Mouse (Mus musculus) limb, embryonic 10.5 days (tissue): Measurements from ENCODE around the gene Kcnip3. TPM values are rescaled to one million over a fixed set of nuclear protein-coding genes. Genes with fewer than 3 reads are reported as not detected.

ENCODE experiments used
- DNase-seq: peaks from one replicate; pipeline ENCODE4 v3.0.0-alpha.2; 2017; ENCODE audit warnings: low spot score
- H3K27ac ChIP-seq: fragments of 300-500 bp; sonication (generic); 2 replicates; pipeline ENCODE4 v1.5.1; 2016; ENCODE audit warnings: mild to moderate bottlenecking
- H3K27me3 ChIP-seq: fragments of 300-500 bp; sonication (generic); 2 replicates; pipeline ENCODE4 v1.6.1; 2016; ENCODE audit warnings: low read depth, mild to moderate bottlenecking; ENCODE audit not compliant: poor library complexity, severe bottlenecking
- H3K36me3 ChIP-seq: fragments of 300-500 bp; sonication (generic); 2 replicates; pipeline ENCODE4 v1.6.1; 2016; ENCODE audit warnings: mild to moderate bottlenecking, moderate library complexity
- H3K4me1 ChIP-seq: fragments of 300-500 bp; sonication (generic); 2 replicates; pipeline ENCODE4 v1.6.1; 2016
- H3K4me3 ChIP-seq: fragments of 300-500 bp; sonication (generic); 2 replicates; pipeline ENCODE4 v1.5.1; 2016; ENCODE audit warnings: mild to moderate bottlenecking, moderate library complexity
- H3K9me3 ChIP-seq: fragments of 300-500 bp; sonication (generic); replicated peaks from 2 replicates; pipeline ENCODE4 v1.6.1; 2016; ENCODE audit warnings: mild to moderate bottlenecking
- WGBS: fragments of 180-500 bp; shearing (Covaris S2); methylation state at CpG from one replicate; pipeline ENCODE4 v1.1.7; 2016; 5-methylcytosine and 5-hydroxymethylcytosine counted together
- polyA plus RNA-seq: library from polyadenylated mRNA; unstranded; fragments of >200 nt; fragmentation: Nextera tagmentation; extraction: Ambion mirVana; gene quantifications from 2 replicates; pipeline ENCODE4 v1.2.1, GENCODE M21; 2016

The Kcnip3 gene
- polyA plus RNA-seq, 1 experiment from 2014 or later, result 2.1 TPM

DNA sequence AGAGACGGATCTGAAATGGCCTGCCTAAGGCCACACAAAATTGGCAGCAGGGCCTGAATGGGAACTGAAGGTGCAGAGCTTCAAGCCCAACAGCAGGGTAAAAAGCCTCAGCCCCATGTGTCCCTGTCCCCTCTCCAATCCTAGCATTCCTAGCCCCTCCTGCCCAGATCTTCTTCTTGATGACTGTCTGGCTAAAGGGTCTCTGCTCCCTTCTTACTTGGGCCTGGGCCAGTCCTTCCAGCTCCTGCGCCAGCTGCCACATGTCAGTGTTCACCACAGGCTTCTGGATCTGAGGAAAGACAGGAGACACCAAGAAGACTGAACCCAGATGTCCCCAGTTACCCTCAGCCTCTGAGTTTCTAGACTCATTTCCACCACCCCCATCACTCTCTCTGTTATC, 9.7 kb upstream of the Kcnip3 start:
- Histone ChIP-seq H3K9me3 (no peaks in the 10 kb centered on the region), H3K4me3 (no peak overlapping the region), H3K36me3 (no peaks in the 10 kb centered on the region), H3K27me3 (peaks cover 3% of the 10 kb centered on the region; the same call in 1 of the 2 replicates), H3K27ac (no peak overlapping the region), H3K4me1 (no peaks in the 10 kb centered on the region)
- no peak for DNase-seq
- WGBS, result 73% methylated on average over 2 of the region's 2 CpGs

DNA sequence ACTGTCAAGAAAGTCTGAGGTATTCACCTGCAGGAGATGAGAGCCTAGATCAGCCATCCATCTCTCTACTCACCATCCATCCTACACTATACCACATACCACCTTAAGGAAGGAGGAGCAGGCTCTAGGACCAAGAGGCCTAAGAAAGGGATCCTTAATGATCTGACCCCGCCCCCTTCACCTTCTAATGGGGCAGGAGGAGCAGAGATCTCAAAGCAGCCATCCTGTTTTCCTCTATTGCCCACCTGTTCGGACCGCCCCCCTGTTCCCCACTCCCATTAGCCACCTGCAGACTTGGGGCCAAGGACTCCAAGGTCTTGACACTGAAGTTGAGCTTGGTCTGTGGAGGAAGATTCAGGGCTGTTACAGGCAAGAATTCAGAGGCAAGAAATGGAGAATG, 8.5 kb upstream of the Kcnip3 start:
- no peaks in the 10 kb centered on the region for H3K9me3 ChIP-seq
- WGBS, result 74% methylated on average over 3 of the region's 3 CpGs
- no peaks in the 10 kb centered on the region for H3K4me1 ChIP-seq
- H3K36me3 ChIP-seq, result no peaks in the 10 kb centered on the region
- no peak overlapping the region for H3K4me3 ChIP-seq
- no peak overlapping the region for H3K27ac ChIP-seq
- H3K27me3 ChIP-seq, result no peaks in the 10 kb centered on the region
- DNase-seq, result no peak

DNA sequence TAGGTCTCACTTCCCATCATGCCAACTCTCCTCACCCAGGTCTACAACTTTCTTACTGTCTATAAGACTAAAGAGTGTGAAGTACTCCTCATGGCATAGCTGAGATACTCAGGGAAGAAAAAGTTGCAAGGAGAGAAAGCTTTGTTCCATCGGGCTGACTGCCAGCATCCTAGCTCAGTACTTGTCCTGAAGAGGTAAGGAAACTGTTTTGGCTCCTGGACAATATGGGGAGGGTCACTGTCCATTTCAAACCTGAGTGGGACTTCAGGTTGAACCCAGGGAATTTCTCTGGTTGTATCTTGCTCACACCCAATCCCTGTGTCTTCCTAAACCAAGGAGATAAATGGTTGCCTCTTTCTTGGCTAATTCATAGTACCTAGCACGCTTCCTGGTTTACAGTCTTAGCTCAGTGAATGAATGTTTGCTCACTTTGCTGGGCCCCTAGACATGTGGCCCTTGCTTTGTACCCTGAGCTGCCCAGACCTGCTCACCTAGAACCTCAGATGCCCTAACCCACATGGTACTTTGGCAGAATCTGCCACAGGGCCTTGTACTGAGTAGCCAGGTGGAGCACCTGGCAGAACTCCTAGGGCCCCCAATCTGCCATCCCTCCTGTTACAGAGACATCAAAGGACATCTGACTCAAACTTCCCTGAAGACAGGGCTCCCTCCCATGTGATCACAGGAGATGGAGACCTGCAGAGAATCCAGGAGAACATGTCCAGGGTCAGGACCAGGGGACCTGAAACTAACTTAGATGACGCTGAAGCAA, 3.3 kb upstream of the Kcnip3 start:
- H3K9me3 ChIP-seq, result no peaks in the 10 kb centered on the region
- H3K27ac ChIP-seq, result no peak overlapping the region
- H3K36me3 ChIP-seq, result no peaks in the 10 kb centered on the region
- no peak for DNase-seq
- H3K4me1 ChIP-seq, result peaks cover 24% of the 10 kb centered on the region
- 84% methylated on average over 3 of the region's 3 CpGs for WGBS
- peaks cover 10% of the 10 kb centered on the region; the same call in 1 of the 2 replicates for H3K27me3 ChIP-seq
- no peak overlapping the region for H3K4me3 ChIP-seq

DNA sequence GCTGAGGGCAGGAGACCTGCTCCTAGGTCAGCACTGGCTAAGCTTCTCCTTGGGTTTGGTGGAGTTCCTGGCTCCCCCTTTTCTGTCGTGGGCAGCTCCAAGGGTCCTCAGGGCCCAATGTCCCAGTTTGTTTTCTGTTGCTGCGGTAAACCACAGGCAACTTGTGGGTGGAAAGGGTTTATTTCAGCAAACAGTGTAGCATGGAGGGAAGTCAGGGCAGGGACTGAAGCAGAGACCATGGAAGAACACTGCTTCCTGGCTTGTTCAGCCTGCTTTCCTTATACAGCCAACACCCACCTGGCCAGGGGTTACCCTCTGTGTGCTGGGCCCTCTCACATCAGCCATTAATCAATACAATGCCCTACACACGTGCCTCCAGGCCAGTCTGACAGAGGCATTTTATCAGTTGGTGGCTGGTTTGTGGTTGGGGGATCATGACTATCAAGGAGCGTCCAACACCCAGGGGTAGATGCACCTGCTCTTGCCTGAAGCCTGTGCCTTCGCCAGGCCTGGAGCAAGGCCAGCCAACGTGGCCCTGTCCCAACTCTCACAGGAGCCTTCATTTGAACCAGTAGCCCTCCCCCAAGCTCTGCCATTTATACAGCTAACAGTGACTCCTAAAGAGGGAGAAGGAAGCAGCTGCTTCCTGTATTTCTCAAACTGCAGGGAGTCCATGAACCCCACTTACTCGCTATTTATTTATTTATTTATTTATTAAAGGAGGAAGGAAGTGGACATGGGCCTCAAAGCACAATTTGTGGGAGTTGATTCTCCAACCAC, 2.2 kb upstream of the Kcnip3 start:
- no peaks in the 10 kb centered on the region for H3K9me3 ChIP-seq
- DNase-seq, result no peak
- peaks cover 30% of the 10 kb centered on the region for H3K4me1 ChIP-seq
- no peaks in the 10 kb centered on the region for H3K36me3 ChIP-seq
- H3K27me3 ChIP-seq, result peaks cover 10% of the 10 kb centered on the region; the same call in 1 of the 2 replicates
- H3K4me3 ChIP-seq, result no peak overlapping the region
- WGBS, result 67% methylated on average over 7 of the region's 7 CpGs
- no peak overlapping the region for H3K27ac ChIP-seq

DNA sequence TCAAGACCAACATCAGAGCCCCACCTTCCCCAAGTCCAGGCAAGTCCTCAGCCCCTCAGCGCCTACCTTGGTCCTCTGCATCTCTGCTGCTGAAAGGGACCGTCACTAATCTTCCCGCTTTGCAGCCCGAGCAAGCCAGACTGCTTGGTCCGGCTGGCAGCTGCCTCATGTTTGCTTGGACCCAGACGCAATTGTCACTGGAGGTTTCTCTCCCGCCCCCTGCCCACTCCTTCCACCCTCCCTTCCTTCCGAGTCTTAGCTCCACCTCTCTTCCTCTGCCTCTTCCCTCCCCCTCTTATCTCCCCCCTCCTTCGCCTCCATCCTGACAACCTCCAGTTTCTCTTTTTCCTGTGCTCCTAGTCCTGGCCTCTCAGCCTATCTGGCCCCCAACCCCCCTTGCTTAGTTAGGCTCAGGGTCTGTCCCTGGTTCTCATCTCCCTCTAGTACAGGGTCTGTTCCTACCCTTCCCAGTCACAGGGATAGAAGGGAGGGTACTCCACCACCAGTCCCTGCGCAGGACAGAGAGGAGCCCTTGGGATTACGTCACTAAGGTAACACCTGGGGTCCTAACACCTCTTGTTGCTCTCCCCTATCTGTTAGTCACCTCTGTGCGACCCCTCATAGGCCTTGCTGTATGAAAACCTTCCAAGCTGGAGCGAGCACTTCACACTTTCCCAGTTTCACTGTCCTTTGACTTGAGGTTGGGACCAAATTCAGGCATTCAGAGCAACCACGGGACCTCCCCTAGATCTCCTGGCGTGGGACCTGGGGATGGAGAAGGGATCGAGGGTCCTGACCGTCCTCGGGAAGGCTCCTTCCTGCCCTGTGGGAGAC, 505 bp downstream of the Kcnip3 start:
- H3K9me3 ChIP-seq, result no peaks in the 10 kb centered on the region
- peaks cover 16% of the 10 kb centered on the region; the same call in 1 of the 2 replicates for H3K27me3 ChIP-seq
- peak; percentile 47 for DNase-seq
- no peaks in the 10 kb centered on the region for H3K36me3 ChIP-seq
- H3K4me3 ChIP-seq, result peak overlapping the region; percentile 40
- peaks cover 40% of the 10 kb centered on the region for H3K4me1 ChIP-seq
- peak overlapping the region; percentile 46 for H3K27ac ChIP-seq
- WGBS, result under 1% methylated on average over 18 of the region's 18 CpGs

DNA sequence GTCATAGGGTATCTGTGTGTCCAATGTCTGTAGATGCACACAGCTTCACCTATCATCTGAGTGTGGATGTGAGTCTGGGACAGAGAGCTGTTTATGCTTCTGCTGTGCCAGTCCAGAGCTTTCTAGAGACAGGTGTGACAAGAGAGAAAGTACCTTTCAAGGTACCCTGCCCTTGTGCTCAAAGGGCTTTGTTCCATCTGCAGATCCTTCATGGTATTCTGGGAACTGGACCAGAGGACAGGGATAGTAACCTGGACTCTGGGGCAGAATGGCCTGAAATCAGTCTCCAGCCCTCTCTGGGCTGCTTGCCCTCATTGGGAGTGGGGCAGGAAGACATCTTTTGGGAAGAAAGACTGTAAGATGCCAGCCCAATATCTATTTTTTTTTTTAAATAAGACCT, 1.8 kb downstream of the Kcnip3 start:
- no peak for DNase-seq
- no peaks in the 10 kb centered on the region for H3K9me3 ChIP-seq
- peaks cover 16% of the 10 kb centered on the region; the same call in 1 of the 2 replicates for H3K27me3 ChIP-seq
- peaks cover 40% of the 10 kb centered on the region for H3K4me1 ChIP-seq
- H3K36me3 ChIP-seq, result no peaks in the 10 kb centered on the region
- H3K4me3 ChIP-seq, result no peak overlapping the region
- H3K27ac ChIP-seq, result no peak overlapping the region

DNA sequence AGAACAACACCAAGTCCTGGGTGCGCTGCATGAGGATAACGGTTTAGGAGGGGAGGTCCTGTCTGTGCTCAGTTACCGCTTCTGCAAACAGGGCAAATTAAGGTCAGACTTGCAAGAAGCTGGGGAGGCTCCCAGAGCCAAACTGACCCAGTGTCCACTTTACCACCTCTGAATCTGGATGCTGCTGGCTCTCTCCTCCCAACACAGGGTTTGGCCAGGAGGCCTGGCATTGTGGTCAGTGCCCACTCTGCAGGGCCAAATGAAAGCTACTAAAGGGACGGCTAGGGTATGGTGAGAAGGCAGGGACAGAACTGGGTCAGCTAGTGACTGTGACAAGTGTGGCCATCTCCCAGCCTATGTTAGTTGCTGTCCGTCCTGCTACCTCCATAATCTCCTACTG, 2.6 kb downstream of the Kcnip3 start:
- Histone ChIP-seq H3K27ac (no peak overlapping the region), H3K4me1 (peaks cover 40% of the 10 kb centered on the region), H3K27me3 (peaks cover 16% of the 10 kb centered on the region; the same call in 1 of the 2 replicates), H3K36me3 (no peaks in the 10 kb centered on the region), H3K4me3 (no peak overlapping the region), H3K9me3 (no peaks in the 10 kb centered on the region)
- WGBS, result 86% methylated on average over 5 of the region's 5 CpGs
- no peak for DNase-seq

DNA sequence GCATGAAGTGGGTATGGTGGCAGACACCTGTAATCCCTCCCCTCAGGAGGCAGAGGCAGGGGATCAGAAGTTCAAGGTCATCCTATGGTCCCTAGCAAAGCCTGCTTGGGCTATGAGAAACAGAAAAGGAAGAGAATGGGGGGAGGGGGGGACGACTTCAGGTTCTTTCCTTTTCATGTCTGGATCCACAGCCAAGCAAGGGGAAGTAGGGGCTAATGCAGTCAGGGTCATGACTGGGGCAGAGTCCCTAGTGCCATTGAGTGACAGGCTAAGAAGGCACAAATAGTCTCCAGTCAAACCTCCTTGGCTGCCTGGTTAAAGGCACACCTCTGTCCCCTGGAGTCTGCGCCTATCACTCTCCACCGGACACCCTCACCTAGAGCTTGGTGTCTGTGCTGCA, 3.1 kb downstream of the Kcnip3 start:
- Histone ChIP-seq H3K4me1 (peaks cover 40% of the 10 kb centered on the region), H3K9me3 (no peaks in the 10 kb centered on the region), H3K27ac (no peak overlapping the region), H3K36me3 (no peaks in the 10 kb centered on the region), H3K4me3 (no peak overlapping the region), H3K27me3 (peaks cover 16% of the 10 kb centered on the region; the same call in 1 of the 2 replicates)
- DNase-seq, result no peak
- WGBS, result 68% methylated on average over 3 of the region's 3 CpGs

DNA sequence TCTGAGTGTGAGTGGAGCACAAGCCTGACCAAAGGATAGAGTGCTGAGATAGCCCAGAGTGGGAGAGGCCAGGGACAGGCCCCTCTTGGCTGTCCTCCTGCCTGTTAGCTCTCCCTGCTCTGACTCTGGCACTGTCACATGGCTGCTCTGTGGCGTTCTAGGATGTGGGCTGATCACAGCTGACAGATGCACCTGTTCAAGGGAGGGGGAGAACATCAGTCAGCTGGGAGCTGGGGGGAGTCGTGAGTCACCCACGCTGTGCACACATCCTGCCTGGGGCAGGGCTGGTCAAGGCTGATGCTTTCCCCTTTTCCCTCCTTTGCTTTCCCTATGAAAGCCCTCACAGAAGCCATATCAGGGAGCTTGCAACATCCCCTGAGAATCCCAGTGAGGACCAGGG, 3.6 kb downstream of the Kcnip3 start:
- Histone ChIP-seq H3K36me3 (no peaks in the 10 kb centered on the region), H3K27me3 (peaks cover 16% of the 10 kb centered on the region; the same call in 1 of the 2 replicates), H3K9me3 (no peaks in the 10 kb centered on the region), H3K4me1 (peaks cover 40% of the 10 kb centered on the region), H3K4me3 (no peak overlapping the region), H3K27ac (no peak overlapping the region)
- DNase-seq, result no peak
- WGBS, result 55% methylated on average over 3 of the region's 3 CpGs

DNA sequence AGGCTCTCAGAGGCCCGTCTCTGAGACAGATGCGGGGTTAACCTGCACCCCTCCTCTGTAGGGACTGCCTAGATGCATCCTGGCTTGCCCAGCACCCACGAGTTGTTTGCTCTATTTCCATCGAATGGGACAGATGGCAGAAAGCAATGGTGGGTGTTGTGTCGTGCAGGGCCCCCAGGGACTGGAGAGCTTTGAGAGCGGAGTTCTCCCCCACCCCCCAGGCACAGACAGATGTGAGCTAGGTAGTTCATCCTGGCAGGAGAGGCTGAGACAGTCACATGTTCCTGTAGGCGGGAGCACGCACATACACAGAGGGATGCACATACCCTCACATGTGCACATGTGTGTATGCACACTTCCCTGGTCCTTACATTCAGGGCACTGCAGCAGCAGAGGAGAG, 4.8 kb downstream of the Kcnip3 start:
- Histone ChIP-seq H3K4me3 (no peak overlapping the region), H3K27me3 (0 out of 2 replicates have a peak, but pooled peaks cover 10% of the 10 kb centered on the region), H3K27ac (no peak overlapping the region), H3K9me3 (no peaks in the 10 kb centered on the region), H3K36me3 (no peaks in the 10 kb centered on the region), H3K4me1 (peaks cover 33% of the 10 kb centered on the region)
- 79% methylated on average over 8 of the region's 8 CpGs for WGBS
- DNase-seq, result no peak

DNA sequence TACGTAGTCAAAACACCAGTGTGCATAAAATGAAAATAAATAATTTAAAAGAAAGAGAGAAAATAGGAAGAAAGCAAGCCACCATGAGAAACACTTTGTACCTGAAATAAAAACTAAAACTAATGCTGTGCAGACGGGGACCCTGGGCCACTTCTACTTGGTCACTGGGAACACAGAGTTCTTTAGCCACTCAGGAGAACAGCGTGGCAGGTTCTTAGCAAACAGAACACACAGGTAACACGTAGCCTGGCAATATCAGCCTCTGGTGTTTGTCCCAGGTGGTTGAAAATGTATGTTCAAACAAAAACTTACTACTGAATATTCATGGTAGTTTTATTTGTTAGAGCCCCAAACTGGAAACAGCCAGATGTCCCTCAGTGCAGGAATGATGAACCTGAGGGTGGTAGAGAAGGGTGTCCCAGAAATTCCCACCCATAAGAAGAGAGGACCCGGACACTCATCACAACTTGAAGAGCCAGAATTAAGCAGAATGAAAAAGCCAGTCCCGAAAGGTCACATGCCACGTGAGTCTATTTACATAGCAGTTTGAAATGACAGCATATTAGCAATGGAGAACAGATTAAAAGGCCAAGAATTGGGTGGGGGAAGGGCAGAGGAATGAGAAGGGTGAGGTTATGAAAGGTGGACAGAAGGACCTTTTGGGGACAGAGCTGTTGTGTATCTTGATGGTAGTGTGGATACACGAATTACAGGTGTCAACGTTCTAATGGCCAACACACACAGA, 7.3 kb downstream of the Kcnip3 start:
- Histone ChIP-seq H3K4me1 (peaks cover 28% of the 10 kb centered on the region), H3K27me3 (0 out of 2 replicates have a peak, but pooled peaks cover 6% of the 10 kb centered on the region), H3K9me3 (no peaks in the 10 kb centered on the region), H3K36me3 (no peaks in the 10 kb centered on the region), H3K4me3 (no peak overlapping the region), H3K27ac (no peak overlapping the region)
- 86% methylated on average over 9 of the region's 9 CpGs for WGBS
- no peak for DNase-seq

DNA sequence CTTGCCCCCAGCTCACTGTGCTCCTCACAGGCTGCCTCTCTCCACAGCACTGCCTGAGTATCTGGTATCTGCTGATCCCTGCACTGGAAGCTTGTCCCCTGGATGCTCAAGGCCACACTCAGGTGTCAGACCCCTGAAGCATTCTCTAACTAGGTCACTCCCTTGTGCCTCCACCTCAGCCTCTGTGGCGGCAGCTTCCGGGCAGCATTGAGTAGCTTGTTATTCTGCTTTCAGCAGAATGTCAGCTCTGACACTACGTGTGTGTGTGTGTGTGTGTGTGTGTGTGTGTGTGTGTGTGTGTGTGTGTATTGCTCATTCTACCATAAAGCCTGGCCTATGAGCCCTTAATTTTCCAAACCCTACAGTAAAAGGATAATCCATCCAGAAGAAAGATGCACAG, 8.7 kb downstream of the Kcnip3 start:
- no peaks in the 10 kb centered on the region for H3K36me3 ChIP-seq
- no peak overlapping the region for H3K4me3 ChIP-seq
- H3K9me3 ChIP-seq, result no peaks in the 10 kb centered on the region
- 0 out of 2 replicates have a peak, but pooled peaks cover 5% of the 10 kb centered on the region for H3K27me3 ChIP-seq
- DNase-seq, result no peak
- 59% methylated on average over 3 of the region's 3 CpGs for WGBS
- H3K27ac ChIP-seq, result no peak overlapping the region
- H3K4me1 ChIP-seq, result peaks cover 17% of the 10 kb centered on the region
